Mouse (Mus musculus): ENCODE measurements around the gene Tnnc1.

Tnnc1 gene

GRCm38 (mm10) chr14:31213868-31214267 is 5.8 kb downstream of the Tnnc1 start:
- DNase-seq (ENCODE audit: extremely low spot score): no peak

- no peak for DNase-seq (ENCODE audit: extremely low spot score)
These were observed 6.6 kb downstream of the Tnnc1 start for GRCm38 (mm10) chr14:31214684-31215083.

- DNase-seq (ENCODE audit: extremely low spot score): peak; percentile 74
These were observed 7.3 kb downstream of the Tnnc1 start for GRCm38 (mm10) chr14:31215157-31216002.

- DNase-seq (ENCODE audit: extremely low spot score): no peak
These were observed 8.7 kb downstream of the Tnnc1 start, which contains the start of gene Nisch for GRCm38 (mm10) chr14:31216846-31217245. Nisch (minus strand) TSS chr14:31216946.

GRCm38 (mm10) chr14:31217666-31218065 is 9.6 kb downstream of the Tnnc1 start, which contains the start of gene Sema3g:
Sema3g (plus strand) TSS chr14:31217860.
- peak; percentile 66 for DNase-seq (ENCODE audit: extremely low spot score)

- no peak for DNase-seq (ENCODE audit: extremely low spot score)
These were observed 18.9 kb downstream of the Tnnc1 start for GRCm38 (mm10) chr14:31226978-31227377.

- no peak for DNase-seq (ENCODE audit: extremely low spot score)
These were observed 20.1 kb downstream of the Tnnc1 start for GRCm38 (mm10) chr14:31228234-31228633.

GRCm38 (mm10) chr14:31230442-31230841 is 22.3 kb downstream of the Tnnc1 start:
- no peak for DNase-seq (ENCODE audit: extremely low spot score)

- no peak for DNase-seq (ENCODE audit: extremely low spot score)
These were observed 24.4 kb downstream of the Tnnc1 start for GRCm38 (mm10) chr14:31232404-31233069.

GRCm38 (mm10) chr14:31233070-31233995 is 25.2 kb downstream of the Tnnc1 start:
- DNase-seq (ENCODE audit: extremely low spot score): no peak

- DNase-seq (ENCODE audit: extremely low spot score): peak; percentile 78
These were observed 26.0 kb downstream of the Tnnc1 start for GRCm38 (mm10) chr14:31233996-31234591.

- no peak for DNase-seq (ENCODE audit: extremely low spot score)
These were observed 29.2 kb downstream of the Tnnc1 start for GRCm38 (mm10) chr14:31237101-31237882.

- DNase-seq (ENCODE audit: extremely low spot score): no peak
These were observed 32.4 kb downstream of the Tnnc1 start for GRCm38 (mm10) chr14:31240528-31240927.

- DNase-seq (ENCODE audit: extremely low spot score): no peak
These were observed 36.7 kb downstream of the Tnnc1 start for GRCm38 (mm10) chr14:31244777-31245176.

GRCm38 (mm10) chr14:31245946-31246345 is 37.8 kb downstream of the Tnnc1 start:
- no peak for DNase-seq (ENCODE audit: extremely low spot score)

- DNase-seq (ENCODE audit: extremely low spot score): no peak
These were observed 40.3 kb downstream of the Tnnc1 start for GRCm38 (mm10) chr14:31248396-31248795.

- DNase-seq (ENCODE audit: extremely low spot score): no peak
These were observed 42.3 kb downstream of the Tnnc1 start for GRCm38 (mm10) chr14:31250222-31251083.

GRCm38 (mm10) chr14:31251084-31251604 is 43.0 kb downstream of the Tnnc1 start, which contains the start of the genes Phf7 and Bap1:
Phf7 (minus strand) TSS chr14:31251317.
Bap1 (plus strand) TSS chr14:31251450.
- DNase-seq (ENCODE audit: extremely low spot score): peak; percentile 99

GRCm38 (mm10) chr14:31251626-31252025 is 43.5 kb downstream of the Tnnc1 start:
- DNase-seq (ENCODE audit: extremely low spot score): no peak

Data from embryo, embryonic 9.5 days (tissue).